Mouse (Mus musculus) lung, postnatal 0 days (tissue): ENCODE measurements around the gene Lrrc3. TPM values are rescaled to one million over a fixed set of nuclear protein-coding genes. Genes with fewer than 3 reads are reported as not detected.

Experiments
- ATAC-seq: fragments of 200-750 bp; cut with Nextera tagmentation; 2 replicates; pipeline ENCODE4 v1.8.0; 2017; ENCODE audit warnings: moderate library complexity
- DNase-seq: peaks from one replicate; pipeline ENCODE4 v3.0.0-alpha.2; 2016; ENCODE audit warnings: low spot score
- H3K27ac ChIP-seq: fragments of 300-500 bp; sonication (generic); 2 replicates; pipeline ENCODE4 v1.5.1; 2014; ENCODE audit warnings: antibody characterized with exemption, mild to moderate bottlenecking, low read length, mixed read lengths
- H3K27me3 ChIP-seq: fragments of 300-500 bp; sonication (generic); replicated peaks from 2 replicates; pipeline ENCODE4 v1.6.1; 2014; ENCODE audit warnings: low read length, mixed read lengths; ENCODE audit not compliant: insufficient read depth
- H3K36me3 ChIP-seq: fragments of 300-500 bp; sonication (generic); 2 replicates; pipeline ENCODE4 v1.6.1; 2014; ENCODE audit warnings: low read length, mixed read lengths; ENCODE audit not compliant: insufficient read depth
- H3K4me1 ChIP-seq: fragments of 300-500 bp; sonication (generic); 2 replicates; pipeline ENCODE4 v1.6.1; 2014; ENCODE audit warnings: antibody characterized with exemption, low read depth, low read length, mixed read lengths; ENCODE audit not compliant: insufficient read depth
- H3K4me2 ChIP-seq: fragments of 300-500 bp; sonication (generic); replicated peaks from 2 replicates; pipeline ENCODE4 v1.6.1; 2014; ENCODE audit warnings: low read depth, mild to moderate bottlenecking, low read length, moderate library complexity, mixed read lengths
- H3K4me3 ChIP-seq: fragments of 300-500 bp; sonication (generic); 2 replicates; pipeline ENCODE4 v1.5.1; 2014; ENCODE audit warnings: low read depth, low read length
- H3K9ac ChIP-seq: fragments of 300-500 bp; sonication (generic); replicated peaks from 2 replicates; pipeline ENCODE4 v1.6.1; 2014; ENCODE audit warnings: low read depth, mild to moderate bottlenecking
- H3K9me3 ChIP-seq: fragments of 300-500 bp; sonication (generic); 2 replicates; pipeline ENCODE4 v1.6.1; 2016; ENCODE audit warnings: low read length, mixed read lengths
- CTCF ChIP-seq: IDR thresholded peaks from 2 replicates; pipeline ENCODE4 v1.5.1; 2016; ENCODE audit warnings: antibody characterized with exemption, mild to moderate bottlenecking
- EP300 ChIP-seq: IDR thresholded peaks from 2 replicates; pipeline ENCODE4 v1.6.1; 2016; ENCODE audit warnings: antibody characterized with exemption, mild to moderate bottlenecking, control low read depth
- WGBS: fragments of 180-500 bp; shearing (Covaris S2); extraction: QIAGEN DNeasy Blood & Tissue Kit; methylation state at CpG from one replicate; pipeline ENCODE4 v1.1.7; 2014; 5-methylcytosine and 5-hydroxymethylcytosine counted together
- polyA plus RNA-seq: library from polyadenylated mRNA; unstranded; fragments of >200 nt; fragmentation: Nextera tagmentation; extraction: Ambion mirVana; gene quantifications from 2 replicates; pipeline ENCODE4 v1.2.1, GENCODE M21; 2015

The Lrrc3 gene
- polyA plus RNA-seq, 1 experiment from 2014 or later = 1.2 TPM

DNA sequence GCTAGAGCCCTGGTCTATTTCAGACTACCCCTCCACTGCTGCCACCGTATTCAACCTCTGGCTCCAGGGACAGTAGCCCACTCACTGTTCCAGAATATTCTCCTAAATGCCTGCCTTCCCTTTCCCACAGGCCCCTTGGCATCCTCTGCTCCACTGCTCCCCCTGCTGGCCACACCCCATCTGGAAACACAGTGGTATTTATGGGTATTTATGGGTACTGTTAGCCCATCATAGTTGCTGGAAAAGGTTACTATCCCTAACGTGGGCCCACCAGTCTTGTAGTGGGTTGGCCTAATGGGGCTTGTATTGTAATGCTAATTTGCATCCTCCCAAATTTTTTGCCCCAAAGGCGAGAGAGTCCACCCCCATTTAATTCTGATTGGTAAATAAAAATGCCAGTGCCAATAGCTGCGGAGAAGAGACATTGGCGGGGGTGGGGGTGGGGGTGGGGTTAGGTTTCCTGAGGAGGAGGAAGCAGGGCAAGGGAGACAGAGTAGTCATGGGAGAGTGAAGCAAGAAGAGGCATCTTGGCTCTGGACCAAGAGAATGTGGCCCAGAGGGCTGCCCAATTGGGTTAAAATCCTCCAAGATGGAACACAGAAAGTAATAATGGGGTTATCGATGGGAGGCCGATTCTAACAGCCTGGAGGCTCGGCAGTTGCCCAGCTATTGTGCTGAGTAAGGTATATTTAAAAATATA is 14.4 kb upstream of the Lrrc3 start:
- TF ChIP-seq CTCF (peak; percentile 87), EP300 (no peak)
- Histone ChIP-seq H3K27ac (no peak overlapping the region), H3K4me1 (no peaks in the 10 kb centered on the region), H3K27me3 (no peaks in the 10 kb centered on the region), H3K4me3 (no peak overlapping the region), H3K9me3 (no peaks in the 10 kb centered on the region), H3K4me2 (no peak overlapping the region), H3K9ac (no peak overlapping the region), H3K36me3 (no peaks in the 10 kb centered on the region)
- ATAC-seq (no peak), DNase-seq (peak; percentile 21)
- WGBS = 64% methylated on average over 8 of the region's 8 CpGs

DNA sequence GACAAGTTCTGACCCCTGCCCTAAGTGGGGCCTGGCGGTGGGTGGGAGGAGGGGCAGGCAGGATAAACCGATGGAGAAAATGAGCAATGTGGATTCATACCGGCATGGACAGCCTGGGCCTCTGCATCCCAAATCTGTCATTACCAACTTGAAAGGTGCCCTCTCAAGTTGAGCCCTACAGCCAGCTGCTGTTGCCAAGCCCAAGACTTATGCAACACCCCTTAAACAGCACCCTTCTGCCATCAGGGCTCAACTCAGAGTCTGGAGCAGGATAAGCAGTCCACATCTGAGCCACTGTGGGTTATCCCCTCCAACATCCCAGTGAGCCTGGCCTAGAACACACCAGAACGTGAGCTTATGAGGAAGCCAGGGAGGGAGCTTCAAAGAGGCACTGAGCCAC is 11.0 kb upstream of the Lrrc3 start:
- TF ChIP-seq EP300 (no peak), CTCF (no peak)
- ATAC-seq = no peak
- Histone ChIP-seq H3K36me3 (no peaks in the 10 kb centered on the region), H3K4me1 (no peaks in the 10 kb centered on the region), H3K4me2 (no peak overlapping the region), H3K9ac (no peak overlapping the region), H3K9me3 (no peaks in the 10 kb centered on the region), H3K27me3 (no peaks in the 10 kb centered on the region), H3K27ac (no peak overlapping the region), H3K4me3 (no peak overlapping the region)
- DNase-seq = no peak
- 65% methylated on average over 4 of the region's 4 CpGs for WGBS

DNA sequence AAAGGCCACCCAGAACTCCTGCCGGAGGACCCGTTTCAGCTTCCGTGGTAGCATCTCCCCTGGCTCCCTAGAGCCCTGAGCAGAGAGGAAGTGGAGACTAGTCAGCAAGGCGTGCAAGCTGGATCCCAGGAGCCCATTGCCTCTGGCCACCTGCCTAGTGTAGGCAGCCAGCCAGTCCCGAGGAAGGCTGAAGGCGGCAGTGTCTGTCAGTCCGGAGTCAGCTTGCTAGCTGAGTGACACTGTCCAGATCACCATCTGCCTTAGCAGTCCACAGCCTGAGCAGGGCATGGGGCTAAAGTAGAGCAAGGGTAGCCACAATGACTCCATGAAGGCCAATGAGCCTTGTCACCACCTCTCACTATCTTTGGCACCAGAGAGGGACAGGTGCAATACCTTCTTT is 10.3 kb upstream of the Lrrc3 start:
- WGBS = 65% methylated on average over 7 of the region's 7 CpGs
- Histone ChIP-seq H3K36me3 (no peaks in the 10 kb centered on the region), H3K4me2 (no peak overlapping the region), H3K9ac (no peak overlapping the region), H3K4me1 (no peaks in the 10 kb centered on the region), H3K27ac (no peak overlapping the region), H3K27me3 (no peaks in the 10 kb centered on the region), H3K4me3 (no peak overlapping the region), H3K9me3 (no peaks in the 10 kb centered on the region)
- TF ChIP-seq EP300 (no peak), CTCF (no peak)
- DNase-seq (no peak), ATAC-seq (no peak)

DNA sequence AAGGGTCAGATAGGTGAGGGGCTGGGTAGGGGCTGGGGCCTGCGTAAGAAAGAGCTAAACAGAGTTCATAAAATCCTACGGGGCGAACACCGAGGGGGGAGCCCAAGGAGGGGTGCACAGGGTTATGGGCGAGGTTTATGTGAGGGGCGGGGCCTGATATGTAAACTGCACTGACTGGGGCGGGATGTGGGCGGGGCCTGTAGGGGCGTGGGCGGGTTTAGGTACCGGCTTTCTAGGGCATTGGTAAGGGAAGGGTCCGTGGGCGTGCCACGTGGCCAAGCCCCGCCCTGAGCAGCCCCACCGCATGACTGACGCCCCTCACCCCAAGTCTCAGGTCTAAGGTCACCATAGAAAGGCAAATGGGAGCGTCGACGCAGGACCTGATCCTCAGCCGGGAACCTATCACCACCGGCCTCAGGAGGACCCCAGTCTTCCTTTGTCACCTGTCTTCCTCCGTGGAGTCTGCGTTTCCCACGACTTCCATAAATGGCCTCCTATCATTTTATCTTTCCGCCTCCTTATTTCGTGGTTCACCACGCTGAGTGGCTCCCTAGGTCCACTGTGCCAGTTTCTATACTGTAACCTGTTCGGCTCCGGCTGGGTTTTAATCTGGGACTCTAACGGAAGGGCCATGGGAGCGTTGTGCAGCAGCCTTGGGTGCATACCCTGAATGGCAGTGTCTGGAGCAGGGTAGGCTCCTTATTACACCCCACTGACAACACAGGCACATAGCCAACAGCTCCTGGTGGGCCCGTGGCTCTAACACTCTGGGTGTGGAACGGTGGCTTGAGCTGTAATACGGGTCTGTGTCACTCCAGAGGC is 769 bp upstream of the Lrrc3 start:
- WGBS = 4% methylated on average over 34 of the region's 35 CpGs
- no peak for TF ChIP-seq CTCF
- no peak for TF ChIP-seq EP300
- ATAC-seq (peak; percentile 84), DNase-seq (peak; percentile 72)
- H3K27ac ChIP-seq = no peak overlapping the region
- no peaks in the 10 kb centered on the region for H3K4me1 ChIP-seq
- H3K4me2 ChIP-seq = peak overlapping the region; percentile 92
- peak overlapping the region; percentile 55 for H3K4me3 ChIP-seq
- H3K27me3 ChIP-seq = no peaks in the 10 kb centered on the region
- H3K36me3 ChIP-seq = no peaks in the 10 kb centered on the region
- no peaks in the 10 kb centered on the region for H3K9me3 ChIP-seq
- no peak overlapping the region for H3K9ac ChIP-seq

DNA sequence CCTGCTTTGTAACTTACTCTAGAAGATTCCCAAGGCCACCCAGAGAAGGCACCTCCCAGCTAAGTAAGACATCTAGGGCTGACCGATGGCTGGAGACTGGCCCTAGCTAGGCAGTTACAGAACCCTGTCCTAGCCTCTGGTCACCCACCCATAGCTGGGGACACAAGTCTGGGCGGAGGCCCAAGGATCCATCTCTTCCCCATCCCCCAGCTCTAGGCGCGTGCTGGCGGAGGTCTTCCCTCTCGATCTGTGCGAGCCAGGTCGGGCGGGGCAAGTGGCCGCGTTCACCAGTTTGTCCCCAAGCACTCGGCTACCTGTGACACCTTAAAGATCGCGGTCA is 495 bp downstream of the Lrrc3 start:
- Histone ChIP-seq H3K4me2 (peak overlapping the region; percentile 92), H3K27me3 (no peaks in the 10 kb centered on the region), H3K36me3 (no peaks in the 10 kb centered on the region), H3K27ac (no peak overlapping the region), H3K9me3 (no peaks in the 10 kb centered on the region), H3K9ac (peak overlapping the region; percentile 43; the same call in 1 of the 2 replicates), H3K4me3 (peak overlapping the region; percentile 55), H3K4me1 (no peaks in the 10 kb centered on the region)
- ATAC-seq = peak; percentile 17
- 3% methylated on average over 14 of the region's 14 CpGs for WGBS
- peak; percentile 39 for DNase-seq
- TF ChIP-seq EP300 (no peak), CTCF (no peak)

DNA sequence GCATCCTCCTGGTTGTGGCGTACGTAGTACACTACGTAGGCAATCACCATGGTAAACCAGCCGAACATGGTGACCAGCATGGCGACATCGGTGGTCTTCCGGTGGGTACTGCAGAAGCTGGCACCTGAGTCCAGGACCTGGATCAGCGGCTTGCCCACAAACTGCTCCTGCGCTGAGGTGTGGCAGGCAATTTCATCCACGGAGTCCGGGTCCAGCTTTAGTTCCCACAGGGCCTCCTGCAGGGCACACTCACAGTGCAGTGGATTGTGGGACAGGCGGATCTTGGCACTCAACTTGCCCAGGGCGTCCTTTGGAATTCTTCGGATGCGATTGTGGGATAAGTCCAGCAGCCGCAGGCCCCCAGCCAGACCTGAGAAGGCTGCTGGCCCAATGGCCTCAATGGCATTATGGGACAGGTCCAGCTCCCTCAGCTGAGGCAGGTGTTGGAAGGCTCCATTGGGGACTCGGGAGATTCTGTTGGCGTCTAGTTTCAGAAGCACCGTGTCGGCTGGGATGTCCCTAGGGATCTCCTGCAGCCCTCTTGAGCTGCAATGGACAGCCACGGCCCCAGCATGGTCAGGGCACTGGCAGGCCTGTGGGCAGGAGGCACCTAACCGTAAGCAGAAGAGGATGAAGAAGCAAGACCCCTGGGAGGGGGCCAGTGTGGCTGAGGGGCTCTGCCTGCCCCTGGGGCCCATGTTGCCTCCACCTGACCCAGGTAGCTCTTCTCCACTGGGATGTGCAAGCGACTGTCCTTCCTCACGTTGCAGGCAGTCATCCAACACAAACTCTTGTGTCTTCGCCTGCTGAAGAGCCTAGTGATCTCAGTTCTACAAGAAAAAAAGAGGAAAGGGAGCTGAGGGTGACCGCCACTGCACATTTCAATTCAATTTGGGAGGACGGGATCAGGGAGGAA is 1.2 kb downstream of the Lrrc3 start:
- Histone ChIP-seq H3K4me2 (no peak overlapping the region), H3K9ac (no peak overlapping the region), H3K4me1 (no peaks in the 10 kb centered on the region), H3K36me3 (no peaks in the 10 kb centered on the region), H3K4me3 (no peak overlapping the region), H3K27ac (no peak overlapping the region), H3K27me3 (no peaks in the 10 kb centered on the region), H3K9me3 (no peaks in the 10 kb centered on the region)
- TF ChIP-seq EP300 = no peak
- TF ChIP-seq CTCF = no peak
- 84% methylated on average over 27 of the region's 27 CpGs for WGBS
- DNase-seq = no peak
- no peak for ATAC-seq
